Comparison of ENCODE assay signal across 9 mouse cellular contexts in the genomic region with DNA sequence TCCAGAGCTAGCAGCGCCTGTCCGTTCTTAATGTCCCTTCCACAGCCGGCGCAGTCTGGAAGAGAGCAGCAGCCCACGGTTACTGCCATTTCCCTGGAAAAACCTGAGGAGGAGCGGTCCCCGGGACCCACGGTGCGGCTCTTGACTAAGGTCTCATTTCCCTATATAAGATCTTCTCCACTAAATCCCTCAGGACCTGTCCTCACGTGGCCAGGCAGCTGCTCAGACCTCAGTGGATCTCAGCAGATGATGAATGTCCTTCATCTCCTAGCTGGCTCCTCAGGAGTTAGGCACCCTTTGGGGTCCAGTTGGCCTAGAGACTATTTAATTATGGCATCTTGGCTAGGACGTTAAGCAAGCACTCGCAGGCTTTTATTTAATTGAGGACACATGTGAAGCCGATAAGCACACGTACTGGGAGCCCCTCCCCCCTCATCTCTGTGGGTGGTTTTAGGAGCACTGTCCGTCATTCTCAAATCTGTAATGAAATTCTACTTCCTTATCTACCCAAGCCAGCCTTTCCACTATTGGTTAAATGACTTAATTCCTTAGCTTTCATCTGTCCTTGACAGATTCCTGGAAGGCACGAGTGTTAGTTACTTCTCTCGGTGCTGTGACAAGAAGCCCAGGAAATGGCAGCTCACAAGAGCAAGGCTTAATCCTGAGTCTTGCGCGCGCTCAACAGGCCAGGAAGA.
DNase-seq lines count a peak whose midpoint lies in the region; ATAC-seq lines count a peak whose summit lies in the region.
"Had no signal": no experiment of that assay in that cellular context is flagged by ENCODE, and none has a peak within 500 bp of the region (broad histone marks: within the 10 kb centered on the region; RNA-seq: fewer than 3 reads in every experiment).

No protein-coding gene starts in this region.

- no peak overlapping the region for H3K9ac ChIP-seq in hindbrain, embryonic 12.5 days
- 0 out of 2 replicates have a peak overlapping the region, but pooled peaks have one; percentile 39 for H3K9ac ChIP-seq in midbrain, embryonic 13.5 days (replicated peaks)

- no peak overlapping the region for H3K4me3 ChIP-seq in hindbrain, embryonic 12.5 days
- peak overlapping the region; percentile 6; the same call in 1 of the 2 replicates for H3K4me3 ChIP-seq in midbrain, embryonic 13.5 days (replicated peaks)

- ATAC-seq in common myeloid progenitor, adult 5-6 weeks (replicated peaks; ENCODE audit: low read depth, poor library complexity, severe bottlenecking), result peak; percentile 24; the same call in 1 of the 2 replicates
- ATAC-seq in hindbrain, embryonic 12.5 days (ENCODE audit: low FRiP score), result 0 out of 2 replicates have a peak, but pooled peaks have one; percentile 24
- peak; percentile 75 for ATAC-seq in midbrain, embryonic 13.5 days

- peaks cover 17% of the 10 kb centered on the region for H3K4me1 ChIP-seq in hindbrain, embryonic 12.5 days
- H3K4me1 ChIP-seq in midbrain, embryonic 13.5 days (replicated peaks), result peaks cover 20% of the 10 kb centered on the region

- peak overlapping the region; percentile 34 for H3K4me2 ChIP-seq in hindbrain, embryonic 12.5 days (replicated peaks)
- H3K4me2 ChIP-seq in midbrain, embryonic 13.5 days (replicated peaks), result peak overlapping the region; percentile 26
- H3K4me2 ChIP-seq: liver, embryonic 11.5 days had no signal

- H3K9me3 ChIP-seq in hindbrain, embryonic 12.5 days (replicated peaks), result no peaks in the 10 kb centered on the region
- no peaks in the 10 kb centered on the region for H3K9me3 ChIP-seq in midbrain, embryonic 13.5 days

- 50% methylated on average over 20 of the region's 20 CpGs for WGBS in hindbrain, embryonic 12.5 days
- 42% methylated on average over 20 of the region's 20 CpGs for WGBS in midbrain, embryonic 13.5 days

- no peaks in the 10 kb centered on the region for H3K27me3 ChIP-seq in hindbrain, embryonic 12.5 days
- H3K27me3 ChIP-seq in midbrain, embryonic 13.5 days, result no peaks in the 10 kb centered on the region

- no peaks in the 10 kb centered on the region for H3K36me3 ChIP-seq in hindbrain, embryonic 12.5 days
- H3K36me3 ChIP-seq in midbrain, embryonic 13.5 days, result no peaks in the 10 kb centered on the region

- H3K27ac ChIP-seq in hindbrain, embryonic 12.5 days, result peak overlapping the region; percentile 57
- peak overlapping the region; percentile 76 for H3K27ac ChIP-seq in midbrain, embryonic 13.5 days

- DNase-seq in heart, adult 8-10 months (ENCODE audit: low spot score), result peak; percentile 55
- DNase-seq in heart, adult 9 months (ENCODE audit: low spot score in 2 of 2), result no peak
- no peak for DNase-seq in retina, embryonic 14.5 days (ENCODE audit: low spot score)
- DNase-seq in T-cell, adult 2 months (ENCODE audit: low spot score), result no peak
- DNase-seq in layer of hippocampus, postnatal 36 days, result no peak

Comparison
In these comparisons a context has a peak if more than half of its experiments do, and no peak if none do; other contexts are left out.
1. ATAC-seq: peak in every context shown above with its lines; median percentile 75 in midbrain, embryonic 13.5 days; 24 in common myeloid progenitor, adult 5-6 weeks; 24 in hindbrain, embryonic 12.5 days.